Mouse (Mus musculus) gastrocnemius, postnatal 25 days (tissue): ENCODE results near the gene Aadacl4. TPM values are rescaled to one million over a fixed set of nuclear protein-coding genes. Genes with fewer than 3 reads are reported as not detected.
"Not testable (repeated sequence)": the region's sequence is repeated elsewhere in the genome, so short reads cannot be mapped to it uniquely, and the experiment has no call there.

Experiments used
- DNase-seq: peaks from one replicate; pipeline ENCODE4 v3.0.0; 2022
- long read RNA-seq, 2 experiments: library from polyadenylated mRNA; stranded (forward); transcript quantifications; one replicate each; pipeline ENCODE4 v2.0.0; 2021
- total RNA-seq, 2 experiments: library from RNA; stranded (reverse); gene quantifications; 1 replicate in 1 of 2; 2 replicates in 1 of 2; pipeline ENCODE4 v1.2.3; 2021

The Aadacl4 gene
- not detected for total RNA-seq
- long read RNA-seq, experiment 1: 0 reads
- long read RNA-seq, experiment 2: 0 reads

- DNase-seq: no peak
Measured at GRCm38 (mm10) chr4:144613407-144613806, at the start of gene Aadacl4. Gene Aadacl4, plus strand, starts transcription at chr4:144613707.

GRCm38 (mm10) chr4:144565034-144565433 is 48.5 kb upstream of the Aadacl4 start, which contains the start of gene Gm13124:
Gene Gm13124, minus strand, starts transcription at chr4:144565134.
- no peak for DNase-seq

GRCm38 (mm10) chr4:144567752-144568151 is 45.8 kb upstream of the Aadacl4 start:
- DNase-seq: no peak

- DNase-seq: not testable (repeated sequence)
Measured at GRCm38 (mm10) chr4:144586207-144586606, 27.3 kb upstream of the Aadacl4 start.

GRCm38 (mm10) chr4:144592790-144593189 is 20.7 kb upstream of the Aadacl4 start:
- DNase-seq: no peak

- no peak for DNase-seq
Measured at GRCm38 (mm10) chr4:144614586-144614985, 1.1 kb downstream of the Aadacl4 start.

- no peak for DNase-seq
Measured at GRCm38 (mm10) chr4:144638263-144638662, 24.8 kb downstream of the Aadacl4 start.

Other genes with a start within 250 kb of the Aadacl4 start
- gene Pramef20, start 235.8 kb upstream of the Aadacl4 start, total RNA-seq: not detected
- gene Pramef12, start 205.2 kb upstream of the Aadacl4 start, total RNA-seq: not detected
- not detected for gene 1700012P22Rik, start 174.9 kb upstream of the Aadacl4 start, total RNA-seq
- gene Gm9944, start 160.4 kb upstream of the Aadacl4 start, total RNA-seq: not detected
- not detected for gene Aadacl3, start 150.0 kb upstream of the Aadacl4 start, total RNA-seq
- not detected for gene 9430007A20Rik, start 93.9 kb upstream of the Aadacl4 start, total RNA-seq
- gene Gm13124, start 48.6 kb upstream of the Aadacl4 start, total RNA-seq: not detected
- gene Gm436, start 72.7 kb downstream of the Aadacl4 start, total RNA-seq: not detected
- gene Gm13178, start 107.7 kb downstream of the Aadacl4 start, total RNA-seq: not detected
- not detected for gene Gm438, start 172.9 kb downstream of the Aadacl4 start, total RNA-seq